Mouse (Mus musculus) G1E (cell line): Measurements from ENCODE around the gene Gucy1a1.

Experiments
- CTCF ChIP-seq: IDR thresholded peaks from 2 replicates; pipeline ENCODE4 v1.5.1; 2012; ENCODE audit warnings: low read depth, low read length, inconsistent platforms, mixed read lengths
- GATA1 ChIP-seq: IDR thresholded peaks from 2 replicates; pipeline ENCODE4 v1.6.1; 2012; ENCODE audit warnings: borderline replicate concordance, low read length, inconsistent platforms, mixed read lengths
- GATA2 ChIP-seq: IDR thresholded peaks from 2 replicates; pipeline ENCODE4 v1.6.1; 2012; ENCODE audit warnings: low read depth, low read length, inconsistent platforms, borderline replicate concordance
- POLR2AphosphoS5 ChIP-seq: IDR thresholded peaks from 2 replicates; pipeline ENCODE4 v1.6.1; 2012; ENCODE audit warnings: low read depth, low read length, inconsistent platforms; ENCODE audit not compliant: insufficient replicate concordance
- TAL1 ChIP-seq: conservative IDR thresholded peaks from 2 replicates; pipeline ENCODE4 v1.6.1; 2012; ENCODE audit warnings: low read depth, low read length, inconsistent platforms, mixed read lengths

DNA sequence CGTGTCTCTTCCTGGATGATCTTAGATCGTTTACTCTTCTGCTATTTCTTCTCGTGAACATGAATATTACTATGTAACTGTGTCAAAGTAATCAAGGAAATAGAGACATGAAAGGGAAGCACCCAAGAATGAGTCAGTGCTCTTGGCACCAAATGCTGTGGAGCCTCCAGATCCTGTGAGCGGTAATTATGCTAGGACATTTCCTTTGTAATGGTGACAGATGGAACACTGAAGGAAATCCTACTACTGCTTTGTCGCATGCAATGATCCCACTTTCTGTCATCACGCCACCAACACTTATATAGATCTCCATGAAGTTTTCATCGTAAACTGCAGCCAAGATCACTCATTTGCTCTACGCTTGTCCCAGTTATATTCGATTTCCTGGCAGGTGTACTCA is 40.0 kb upstream of the Gucy1a1 start:
- TF ChIP-seq CTCF = no peak
- no peak for TF ChIP-seq POLR2AphosphoS5
- no peak for TF ChIP-seq GATA2
- TF ChIP-seq GATA1 = no peak
- TF ChIP-seq TAL1 = no peak
